Mouse (Mus musculus) limb, embryonic 12.5 days (tissue): Measurements from ENCODE around the gene Syk. TPM values are rescaled to one million over a fixed set of nuclear protein-coding genes. Genes with fewer than 3 reads are reported as not detected.

Source experiments
- ATAC-seq: fragments of 200-750 bp; cut with Nextera tagmentation; 2 replicates; pipeline ENCODE4 v1.8.0; 2017; ENCODE audit warnings: low read depth, moderate TSS enrichment; ENCODE audit not compliant: insufficient number of reproducible peaks, insufficient read depth, low FRiP score, low TSS enrichment
- H3K27ac ChIP-seq: fragments of 300-500 bp; sonication (generic); 2 replicates; pipeline ENCODE4 v1.5.1; 2016; ENCODE audit warnings: mild to moderate bottlenecking, moderate library complexity
- H3K27me3 ChIP-seq: fragments of 300-500 bp; sonication (generic); 2 replicates; pipeline ENCODE4 v1.6.1; 2016; ENCODE audit warnings: mild to moderate bottlenecking, moderate library complexity
- H3K36me3 ChIP-seq: fragments of 300-500 bp; sonication (generic); 2 replicates; pipeline ENCODE4 v1.6.1; 2016; ENCODE audit warnings: mild to moderate bottlenecking, moderate library complexity
- H3K4me1 ChIP-seq: fragments of 300-500 bp; sonication (generic); replicated peaks from 2 replicates; pipeline ENCODE4 v1.6.1; 2016
- H3K4me2 ChIP-seq: fragments of 300-500 bp; sonication (generic); 2 replicates; pipeline ENCODE4 v1.6.1; 2016; ENCODE audit warnings: mild to moderate bottlenecking, moderate library complexity
- H3K4me3 ChIP-seq: fragments of 300-500 bp; sonication (generic); replicated peaks from 2 replicates; pipeline ENCODE4 v1.5.1; 2016; ENCODE audit warnings: mild to moderate bottlenecking
- H3K9ac ChIP-seq: fragments of 300-500 bp; sonication (generic); replicated peaks from 2 replicates; pipeline ENCODE4 v1.6.1; 2016; ENCODE audit warnings: mild to moderate bottlenecking, moderate library complexity
- H3K9me3 ChIP-seq: fragments of 300-500 bp; sonication (generic); 2 replicates; pipeline ENCODE4 v1.6.1; 2016; ENCODE audit warnings: mild to moderate bottlenecking, moderate library complexity
- WGBS: fragments of 180-500 bp; shearing (Covaris S2); methylation state at CpG from one replicate; pipeline ENCODE4 v1.1.7; 2016; 5-methylcytosine and 5-hydroxymethylcytosine counted together
- polyA plus RNA-seq: library from polyadenylated mRNA; unstranded; fragments of >200 nt; fragmentation: Nextera tagmentation; extraction: Ambion mirVana; gene quantifications from 2 replicates; pipeline ENCODE4 v1.2.1, GENCODE M21; 2016

Gene Syk
- polyA plus RNA-seq, 1 experiment from 2014 or later, result 2.4 TPM

DNA sequence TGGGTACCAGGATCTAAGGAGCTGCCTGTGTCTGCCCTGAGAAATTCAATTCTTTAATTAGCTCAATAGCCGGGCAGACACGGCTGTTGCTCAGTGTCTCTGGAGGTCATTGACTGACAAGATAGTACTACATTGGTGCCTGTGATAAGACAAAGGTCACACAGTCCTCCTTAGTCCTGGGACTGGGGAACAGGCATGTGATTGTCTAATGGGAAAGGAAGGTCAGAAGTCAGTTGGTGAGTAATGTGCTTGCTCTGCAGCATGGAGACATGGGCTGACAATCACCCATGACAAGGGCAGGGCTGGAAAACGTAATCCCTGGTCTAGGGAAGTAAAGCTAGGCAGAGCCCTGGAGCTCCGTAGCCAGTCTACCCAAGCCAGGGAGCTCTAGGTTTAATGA lies 19.8 kb downstream of the Syk start:
- Histone ChIP-seq H3K4me3 (no peak overlapping the region), H3K4me2 (no peak overlapping the region), H3K27ac (no peak overlapping the region), H3K9ac (no peak overlapping the region), H3K4me1 (no peaks in the 10 kb centered on the region), H3K9me3 (no peaks in the 10 kb centered on the region; the same call in 1 of the 2 replicates), H3K36me3 (no peaks in the 10 kb centered on the region), H3K27me3 (no peaks in the 10 kb centered on the region)
- WGBS, result 76% methylated on average over 4 of the region's 4 CpGs
- no peak for ATAC-seq

DNA sequence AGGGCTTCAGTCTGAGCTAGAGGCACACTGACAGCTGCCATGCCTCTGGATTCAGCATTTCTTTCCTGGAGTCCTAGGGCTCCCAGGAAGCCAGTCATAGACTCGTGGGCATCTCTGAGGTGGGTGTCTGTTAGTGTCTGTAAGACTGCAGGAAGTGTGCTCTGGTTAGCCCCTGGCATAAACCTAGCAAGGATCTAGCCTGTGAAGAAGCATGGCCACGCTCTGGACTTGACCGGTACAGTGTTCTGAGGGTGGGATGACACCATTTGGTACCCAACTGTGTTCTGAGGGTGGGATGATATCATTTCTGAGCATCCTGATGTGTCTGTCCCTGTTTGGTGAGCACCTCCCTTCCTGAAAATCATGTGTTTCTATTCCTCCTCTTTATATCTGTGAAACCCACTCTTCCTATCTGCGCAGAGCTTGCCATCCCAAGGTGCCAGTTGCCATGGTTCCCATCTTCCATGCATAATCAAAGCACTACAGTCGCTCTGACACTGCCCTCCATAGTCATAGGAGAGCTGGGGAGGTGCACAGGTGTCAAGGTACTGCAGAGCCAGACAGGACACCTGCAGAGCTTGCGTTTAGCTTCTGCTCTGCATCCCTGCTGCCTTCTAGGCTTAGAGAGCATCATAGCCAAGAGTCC lies 20.9 kb downstream of the Syk start:
- H3K4me2 ChIP-seq, result no peak overlapping the region
- no peaks in the 10 kb centered on the region for H3K27me3 ChIP-seq
- no peaks in the 10 kb centered on the region for H3K4me1 ChIP-seq
- H3K36me3 ChIP-seq, result no peaks in the 10 kb centered on the region
- ATAC-seq, result no peak
- no peaks in the 10 kb centered on the region; the same call in 1 of the 2 replicates for H3K9me3 ChIP-seq
- H3K9ac ChIP-seq, result no peak overlapping the region
- H3K27ac ChIP-seq, result no peak overlapping the region
- WGBS, result 79% methylated on average over 6 of the region's 6 CpGs
- no peak overlapping the region for H3K4me3 ChIP-seq

DNA sequence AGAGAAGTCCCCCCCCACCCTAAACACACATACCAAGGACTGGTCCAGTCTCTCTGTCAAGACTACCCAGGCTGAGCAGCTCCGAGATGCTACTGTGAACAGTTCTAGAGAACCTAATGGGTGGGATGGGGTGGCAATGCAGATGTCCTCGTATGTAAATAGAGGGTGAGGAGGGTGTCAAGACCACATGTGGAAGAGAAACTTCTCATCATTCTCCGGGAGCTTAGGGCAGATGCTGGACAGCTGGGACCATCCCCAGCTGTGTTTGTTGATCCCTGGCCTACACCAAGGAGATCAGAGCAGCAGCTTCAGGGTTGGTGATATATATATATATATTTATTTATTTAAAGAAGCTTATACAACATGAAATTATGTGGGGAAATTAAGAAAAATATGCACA lies 22.0 kb downstream of the Syk start:
- no peaks in the 10 kb centered on the region for H3K4me1 ChIP-seq
- no peak overlapping the region for H3K4me2 ChIP-seq
- H3K27me3 ChIP-seq, result no peaks in the 10 kb centered on the region
- no peaks in the 10 kb centered on the region; the same call in 1 of the 2 replicates for H3K9me3 ChIP-seq
- H3K36me3 ChIP-seq, result no peaks in the 10 kb centered on the region
- no peak for ATAC-seq
- H3K9ac ChIP-seq, result no peak overlapping the region
- no peak overlapping the region for H3K27ac ChIP-seq
- 87% methylated on average over 3 of the region's 3 CpGs for WGBS
- no peak overlapping the region for H3K4me3 ChIP-seq

DNA sequence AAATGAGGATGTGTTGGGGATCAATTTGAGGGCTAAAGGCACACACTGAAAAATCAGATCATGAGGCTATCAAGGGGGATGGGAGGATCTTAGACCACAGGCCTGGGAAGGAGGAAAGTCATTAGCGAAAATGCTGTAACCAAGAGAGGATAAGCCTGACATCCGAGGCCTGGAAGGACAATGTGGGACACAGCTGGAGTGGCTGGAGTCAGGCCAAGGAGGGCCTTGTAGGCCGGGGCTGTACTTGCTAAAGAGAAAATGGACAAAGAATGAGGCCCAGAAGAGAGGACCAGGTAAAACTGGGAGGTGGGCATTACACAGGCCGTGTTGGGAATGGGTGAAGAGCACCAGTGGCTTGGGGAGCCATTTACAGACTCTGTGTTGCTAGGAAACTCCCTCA lies 22.9 kb downstream of the Syk start:
- 86% methylated on average over 4 of the region's 4 CpGs for WGBS
- H3K27me3 ChIP-seq, result no peaks in the 10 kb centered on the region
- H3K36me3 ChIP-seq, result no peaks in the 10 kb centered on the region
- H3K4me3 ChIP-seq, result no peak overlapping the region
- H3K9ac ChIP-seq, result no peak overlapping the region
- H3K27ac ChIP-seq, result no peak overlapping the region
- no peak overlapping the region for H3K4me2 ChIP-seq
- H3K9me3 ChIP-seq, result no peaks in the 10 kb centered on the region; the same call in 1 of the 2 replicates
- no peak for ATAC-seq
- H3K4me1 ChIP-seq, result no peaks in the 10 kb centered on the region

DNA sequence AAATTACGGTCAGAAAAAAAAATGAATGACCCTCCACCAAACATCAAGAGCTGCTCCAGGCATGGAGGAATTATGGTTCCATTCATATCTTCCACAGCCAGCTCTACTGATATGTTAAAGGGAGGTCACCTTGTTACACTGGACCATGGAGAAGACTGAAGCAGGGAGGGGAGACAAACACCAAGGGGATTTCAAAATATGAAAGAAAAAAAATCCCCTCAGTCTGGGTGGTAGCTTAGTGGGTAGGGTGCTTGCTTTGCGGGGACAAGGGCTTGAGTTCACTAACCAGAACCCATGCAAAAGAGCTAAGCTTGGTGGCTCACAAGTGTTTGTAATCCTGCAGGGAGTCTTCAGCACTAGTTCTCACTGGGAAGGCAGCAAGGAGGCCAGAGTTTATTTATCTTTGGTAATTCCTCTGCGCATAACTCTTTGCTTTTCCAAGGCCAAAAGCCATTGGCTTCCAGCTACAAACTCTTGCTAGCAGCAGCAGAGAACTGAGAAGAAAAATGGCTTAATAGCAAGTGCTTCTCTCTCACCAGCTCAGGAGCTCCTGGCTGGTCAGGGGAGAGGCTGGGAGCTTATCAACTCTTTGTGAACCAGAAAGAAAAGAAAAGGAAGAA lies 23.8 kb downstream of the Syk start:
- no peaks in the 10 kb centered on the region for H3K4me1 ChIP-seq
- no peak overlapping the region for H3K27ac ChIP-seq
- 88% methylated on average over 3 of the region's 3 CpGs for WGBS
- H3K9ac ChIP-seq, result no peak overlapping the region
- H3K4me3 ChIP-seq, result no peak overlapping the region
- H3K27me3 ChIP-seq, result no peaks in the 10 kb centered on the region
- no peaks in the 10 kb centered on the region for H3K36me3 ChIP-seq
- H3K9me3 ChIP-seq, result no peaks in the 10 kb centered on the region; the same call in 1 of the 2 replicates
- no peak overlapping the region for H3K4me2 ChIP-seq
- ATAC-seq, result no peak

DNA sequence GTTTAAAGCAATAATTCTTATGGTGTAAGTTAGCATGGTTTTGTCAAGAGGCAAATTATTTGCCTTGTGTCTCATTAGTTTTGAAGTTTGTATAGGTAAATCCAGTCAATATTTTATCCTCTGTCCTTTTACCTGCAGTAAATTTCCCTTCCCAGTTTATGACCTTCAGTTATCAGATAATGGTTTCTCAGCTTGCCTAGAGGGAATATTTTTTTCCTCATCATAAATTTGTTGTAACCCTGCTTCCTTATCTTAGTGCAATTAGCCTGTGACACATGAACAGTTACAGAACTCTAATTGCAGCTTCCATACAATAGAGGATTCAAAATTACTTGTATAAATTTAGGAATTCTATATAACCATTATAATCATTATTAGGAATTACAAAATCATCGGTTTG lies 25.0 kb downstream of the Syk start:
- no peak overlapping the region for H3K9ac ChIP-seq
- H3K36me3 ChIP-seq, result no peaks in the 10 kb centered on the region
- H3K4me1 ChIP-seq, result no peaks in the 10 kb centered on the region
- WGBS, result 77% methylated on average over 1 of the region's 1 CpGs
- H3K9me3 ChIP-seq, result no peaks in the 10 kb centered on the region
- ATAC-seq, result no peak
- no peaks in the 10 kb centered on the region for H3K27me3 ChIP-seq
- no peak overlapping the region for H3K27ac ChIP-seq
- H3K4me3 ChIP-seq, result no peak overlapping the region
- H3K4me2 ChIP-seq, result no peak overlapping the region

DNA sequence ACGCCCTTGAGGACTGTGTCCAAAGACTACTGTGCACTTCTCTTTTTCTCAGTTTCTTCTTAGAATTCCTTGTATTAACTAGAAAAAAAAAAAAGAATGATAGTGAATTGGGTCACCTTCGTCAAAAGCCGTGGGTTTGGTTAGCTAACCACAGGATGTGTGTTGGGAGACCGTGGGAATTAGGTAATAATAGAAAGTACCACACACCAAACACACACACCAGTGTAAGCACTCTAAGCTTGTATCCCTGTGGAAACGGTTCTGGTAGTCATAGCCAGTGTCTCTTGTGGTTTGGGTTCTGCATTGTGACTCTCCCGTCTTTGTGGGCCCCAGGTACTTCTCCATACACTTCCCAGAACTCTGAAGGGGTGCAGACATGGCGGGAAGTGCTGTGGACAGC lies 27.5 kb downstream of the Syk start:
- H3K27me3 ChIP-seq, result no peaks in the 10 kb centered on the region
- H3K4me2 ChIP-seq, result no peak overlapping the region
- ATAC-seq, result no peak
- 90% methylated on average over 7 of the region's 7 CpGs for WGBS
- H3K27ac ChIP-seq, result no peak overlapping the region
- no peaks in the 10 kb centered on the region for H3K4me1 ChIP-seq
- H3K36me3 ChIP-seq, result no peaks in the 10 kb centered on the region
- H3K4me3 ChIP-seq, result no peak overlapping the region
- no peaks in the 10 kb centered on the region for H3K9me3 ChIP-seq
- H3K9ac ChIP-seq, result no peak overlapping the region

- ATAC-seq, result no peak
- no peak overlapping the region for H3K9ac ChIP-seq
- 73% methylated on average over 3 of the region's 3 CpGs for WGBS
- H3K4me2 ChIP-seq, result no peak overlapping the region
- H3K27ac ChIP-seq, result no peak overlapping the region
- H3K4me1 ChIP-seq, result no peaks in the 10 kb centered on the region
- no peak overlapping the region for H3K4me3 ChIP-seq
- H3K36me3 ChIP-seq, result no peaks in the 10 kb centered on the region
- H3K27me3 ChIP-seq, result no peaks in the 10 kb centered on the region
- no peaks in the 10 kb centered on the region for H3K9me3 ChIP-seq
These were observed 30.3 kb downstream of the Syk start for GRCm38 (mm10) chr13:52613266-52613665.

GRCm38 (mm10) chr13:52615085-52615484 lies 32.1 kb downstream of the Syk start:
- Histone ChIP-seq H3K27ac (no peak overlapping the region), H3K9ac (no peak overlapping the region), H3K4me2 (no peak overlapping the region), H3K27me3 (no peaks in the 10 kb centered on the region), H3K4me3 (no peak overlapping the region), H3K4me1 (no peaks in the 10 kb centered on the region), H3K36me3 (no peaks in the 10 kb centered on the region), H3K9me3 (no peaks in the 10 kb centered on the region)
- ATAC-seq, result no peak
- 86% methylated on average over 4 of the region's 4 CpGs for WGBS

GRCm38 (mm10) chr13:52617096-52617714 lies 34.2 kb downstream of the Syk start:
- Histone ChIP-seq H3K9ac (no peak overlapping the region), H3K27ac (no peak overlapping the region), H3K4me1 (no peaks in the 10 kb centered on the region), H3K27me3 (no peaks in the 10 kb centered on the region), H3K4me2 (no peak overlapping the region), H3K36me3 (no peaks in the 10 kb centered on the region), H3K9me3 (no peaks in the 10 kb centered on the region), H3K4me3 (no peak overlapping the region)
- WGBS, result 58% methylated on average over 11 of the region's 11 CpGs
- ATAC-seq, result no peak

DNA sequence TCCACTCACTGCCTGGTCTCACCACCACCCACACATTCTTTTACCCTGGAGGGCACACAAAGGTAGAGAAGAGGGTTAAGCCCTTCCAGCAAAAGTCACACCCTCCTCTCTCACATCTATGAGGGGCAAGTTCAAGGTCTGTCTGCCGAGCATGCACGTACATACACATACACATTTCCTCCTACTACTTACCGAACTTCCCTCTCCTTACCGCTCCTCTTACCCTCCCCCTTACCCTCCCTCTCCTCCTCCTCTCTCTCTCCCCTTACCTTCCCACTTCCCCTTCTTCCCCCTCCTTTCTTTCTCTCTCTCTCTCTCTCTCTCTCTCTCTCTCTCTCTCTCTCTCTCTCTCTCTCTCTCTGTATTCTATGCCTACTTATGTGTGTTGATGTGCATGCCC lies 35.6 kb downstream of the Syk start:
- no peak overlapping the region for H3K27ac ChIP-seq
- H3K4me1 ChIP-seq, result no peaks in the 10 kb centered on the region
- no peaks in the 10 kb centered on the region for H3K36me3 ChIP-seq
- no peak overlapping the region for H3K9ac ChIP-seq
- 71% methylated on average over 4 of the region's 4 CpGs for WGBS
- no peak for ATAC-seq
- H3K4me3 ChIP-seq, result no peak overlapping the region
- H3K4me2 ChIP-seq, result no peak overlapping the region
- no peaks in the 10 kb centered on the region for H3K27me3 ChIP-seq
- no peaks in the 10 kb centered on the region for H3K9me3 ChIP-seq
